Mouse (Mus musculus) urinary bladder, postnatal 10 days (tissue): ENCODE data around the gene Fbf1.
A peak's percentile ranks its signal among the peaks of the same experiment; 100 is the strongest.
"Not testable (repeated sequence)": the region's sequence is repeated elsewhere in the genome, so short reads cannot be mapped to it uniquely, and the experiment has no call there.

ENCODE experiments used
- DNase-seq: peaks from one replicate; pipeline ENCODE4 v3.0.0; 2022; ENCODE audit warnings: low spot score

The Fbf1 gene

DNA sequence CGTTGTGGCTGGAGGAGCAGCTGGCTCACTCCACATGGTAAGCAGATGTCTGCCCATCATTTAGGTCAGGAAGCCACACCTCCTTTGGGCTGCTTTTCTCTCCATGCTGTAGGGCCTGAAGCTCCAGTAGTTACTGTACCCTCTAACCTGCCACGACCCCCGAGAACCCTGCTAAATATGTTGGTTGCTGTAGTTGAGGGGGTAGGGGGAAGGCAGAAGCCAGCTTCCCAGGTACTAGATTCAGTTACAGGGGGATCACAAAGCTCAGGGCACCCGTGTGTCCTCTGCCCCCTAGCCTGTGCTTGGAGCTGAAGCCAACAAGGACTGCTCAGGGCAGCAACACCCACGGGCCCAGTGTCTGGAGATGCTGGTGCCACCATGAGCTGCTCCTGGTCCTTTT lies 34.5 kb downstream of the Fbf1 start:
- DNase-seq = no peak

DNA sequence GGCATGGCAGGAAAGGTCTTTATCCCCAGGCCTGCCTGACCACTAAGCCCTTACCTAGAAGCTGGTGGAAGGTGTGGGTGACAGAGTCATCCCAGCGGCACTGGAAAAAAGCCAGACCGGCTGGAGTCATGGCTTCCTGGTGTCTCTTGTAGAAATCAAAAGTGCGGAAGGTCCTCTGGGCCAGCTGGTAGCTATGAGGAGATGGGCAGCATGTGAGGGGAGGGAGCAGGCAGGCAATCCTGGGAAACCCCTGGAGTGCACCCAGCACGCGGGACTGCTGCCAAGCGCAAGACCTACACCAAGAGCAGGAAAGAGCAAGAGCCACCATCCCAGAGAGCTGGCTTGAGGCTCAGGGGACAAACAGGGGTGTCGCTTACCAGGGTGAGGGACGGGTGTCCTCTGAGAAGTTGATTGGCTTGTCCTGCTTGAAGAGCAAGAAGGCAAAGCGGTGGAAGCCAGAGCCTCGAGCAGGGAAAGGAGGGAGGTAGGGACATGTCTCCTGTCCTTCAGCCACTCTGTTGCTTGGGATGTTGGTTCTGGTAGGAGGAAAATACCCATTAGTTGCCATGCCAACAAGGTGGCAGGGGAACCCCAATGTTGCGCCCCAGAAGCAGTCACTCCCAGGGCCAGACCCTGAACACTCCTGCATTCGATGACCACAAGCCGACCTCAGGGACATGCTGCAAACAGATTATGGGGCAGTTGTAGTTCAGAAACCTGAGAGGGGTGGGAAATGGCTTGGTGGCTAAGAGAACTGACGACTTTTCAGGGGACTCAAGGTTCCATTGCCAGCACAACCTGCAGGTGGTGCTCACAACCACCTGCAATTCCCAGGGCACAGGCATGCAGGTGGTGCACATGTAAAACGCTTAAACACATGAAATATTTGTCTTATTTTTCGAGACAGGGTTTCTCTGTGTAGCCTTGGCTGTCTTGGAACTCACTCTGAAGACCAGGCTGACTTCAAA lies 35.3 kb downstream of the Fbf1 start:
- no peak for DNase-seq

DNA sequence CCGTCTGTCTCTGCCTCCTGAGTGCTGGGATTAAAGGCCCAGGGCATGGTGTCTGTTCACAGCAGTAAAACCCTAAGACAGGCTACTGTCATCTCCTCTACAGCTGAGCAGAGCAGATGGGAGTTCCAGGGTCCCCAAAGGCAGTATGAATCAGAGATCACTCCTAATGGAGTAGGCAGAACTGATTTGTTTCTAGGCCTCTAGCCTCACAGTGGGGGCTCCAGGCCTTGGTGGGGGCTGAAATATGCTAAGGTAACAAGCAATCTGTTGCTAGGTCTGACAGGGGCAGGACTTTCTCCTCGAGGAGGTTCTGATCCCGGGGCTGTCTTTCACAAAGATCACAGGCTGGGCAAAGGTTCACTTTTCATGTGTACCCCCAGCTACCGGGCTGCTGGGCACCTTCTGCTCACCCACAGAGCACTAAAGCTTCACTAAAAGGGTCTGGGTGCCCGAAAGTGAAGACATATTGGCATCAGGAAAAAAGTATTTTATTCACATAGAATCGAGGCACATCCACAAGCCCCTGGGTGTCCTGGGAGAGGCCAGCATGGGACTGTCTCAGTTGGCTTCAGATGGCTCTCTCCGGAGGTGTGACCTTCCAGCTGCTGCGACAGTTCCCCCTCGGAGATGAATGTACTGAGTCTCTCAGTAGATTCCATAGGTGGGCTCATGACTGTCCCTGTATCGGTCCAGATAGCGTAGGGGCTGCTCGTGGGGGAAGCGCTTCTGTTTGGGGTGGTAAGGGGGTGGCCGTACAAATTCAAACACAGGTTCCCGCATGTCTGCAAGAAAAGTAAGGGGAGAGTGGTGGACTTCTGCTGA lies 36.4 kb downstream of the Fbf1 start:
- DNase-seq = no peak

DNA sequence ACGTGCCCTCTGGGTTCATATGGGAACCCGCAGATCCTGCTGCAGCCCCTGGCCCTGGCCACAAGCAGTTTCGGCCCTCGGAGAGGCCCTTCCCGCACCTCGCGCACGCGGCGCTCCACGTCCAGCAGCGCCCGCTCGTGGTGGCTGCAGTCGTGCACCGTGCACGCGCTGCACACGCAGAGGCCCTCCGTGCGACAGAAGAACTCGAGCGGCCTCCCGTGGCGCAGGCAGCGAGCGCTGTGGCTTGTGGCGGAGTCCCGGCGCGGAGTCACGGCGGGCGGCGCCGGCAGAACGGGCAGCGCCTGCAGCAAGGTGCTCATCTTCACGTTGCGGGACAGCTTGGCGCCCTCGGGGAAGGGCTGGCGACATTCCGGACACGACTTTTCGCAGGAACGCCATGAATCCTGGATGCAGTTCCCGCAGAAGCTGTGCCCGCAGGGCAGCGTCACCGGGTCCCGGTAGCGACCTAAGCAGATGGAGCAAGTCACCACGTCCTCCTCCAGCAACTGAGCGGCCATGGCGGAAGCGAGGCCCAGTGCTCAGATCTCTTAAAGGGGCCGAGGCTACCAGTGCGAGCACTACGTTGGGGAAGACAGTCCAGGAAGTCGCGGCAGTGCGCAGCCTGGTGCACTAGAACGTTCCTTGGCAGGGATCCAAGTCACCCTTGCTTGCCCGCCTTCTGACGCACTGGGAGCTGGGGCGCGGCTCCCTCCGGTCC lies 37.3 kb downstream of the Fbf1 start, which contains the start of gene Trim65:
Gene Trim65 (minus strand): TSS at position 641 of the 718 bp plus-strand sequence.
- DNase-seq = peak; percentile 67

DNA sequence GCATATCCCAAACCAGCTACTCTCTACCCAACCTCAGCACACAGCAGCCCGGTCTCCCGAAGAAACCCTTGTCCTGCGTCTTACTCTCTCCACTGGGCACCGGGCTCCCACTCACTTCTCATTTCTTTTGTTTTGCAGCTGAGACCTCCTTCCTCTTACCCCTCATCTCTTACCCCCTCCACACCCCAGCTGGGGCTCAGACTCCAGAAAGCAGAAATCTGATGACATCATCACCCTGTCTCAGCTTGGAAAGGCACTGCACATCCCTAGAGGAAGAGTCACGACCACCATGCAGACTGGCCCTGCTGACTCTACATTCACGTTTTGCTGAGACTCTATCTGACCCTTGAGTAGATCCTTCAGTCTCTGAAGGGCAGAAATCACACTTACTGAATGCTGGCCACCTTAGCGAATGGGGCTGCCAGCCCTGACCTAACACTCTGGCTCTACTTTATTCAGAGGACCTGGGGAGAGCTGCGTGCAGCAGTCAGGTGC lies 37.9 kb downstream of the Fbf1 start:
- DNase-seq = no peak

DNA sequence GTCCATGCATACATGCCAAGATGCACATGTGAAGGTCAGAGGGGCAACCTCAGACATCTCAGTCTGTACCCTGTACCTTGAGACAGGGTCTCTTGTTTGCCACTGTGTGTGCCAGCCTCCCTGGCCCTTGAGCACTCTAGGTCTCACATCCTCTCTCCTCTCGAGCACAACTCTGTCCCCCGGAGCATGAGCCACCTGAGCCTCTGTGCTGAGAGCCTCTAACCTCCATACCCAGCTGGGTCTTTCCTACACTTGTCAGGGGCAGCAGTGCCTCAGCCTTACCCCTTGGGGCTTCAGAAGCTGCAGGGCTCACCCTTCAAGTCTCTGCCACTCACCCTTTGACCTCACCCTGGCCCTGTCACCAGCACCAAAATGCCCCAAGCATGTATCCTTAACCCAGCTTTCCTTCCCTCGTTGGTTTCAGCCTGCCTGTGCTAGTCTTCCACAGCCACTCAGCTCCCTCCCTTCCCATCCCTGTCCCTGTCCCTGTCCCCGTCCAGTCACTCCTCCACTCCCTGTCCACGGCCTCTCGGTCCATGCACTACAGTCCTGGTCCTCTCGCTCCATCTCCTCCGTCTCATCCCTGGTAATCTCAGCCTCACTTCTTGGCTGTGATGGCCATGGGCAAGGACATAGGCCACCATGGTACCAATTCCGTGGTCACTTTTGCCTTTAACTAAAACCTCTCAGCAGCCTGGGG lies 38.7 kb downstream of the Fbf1 start:
- DNase-seq = no peak

DNA sequence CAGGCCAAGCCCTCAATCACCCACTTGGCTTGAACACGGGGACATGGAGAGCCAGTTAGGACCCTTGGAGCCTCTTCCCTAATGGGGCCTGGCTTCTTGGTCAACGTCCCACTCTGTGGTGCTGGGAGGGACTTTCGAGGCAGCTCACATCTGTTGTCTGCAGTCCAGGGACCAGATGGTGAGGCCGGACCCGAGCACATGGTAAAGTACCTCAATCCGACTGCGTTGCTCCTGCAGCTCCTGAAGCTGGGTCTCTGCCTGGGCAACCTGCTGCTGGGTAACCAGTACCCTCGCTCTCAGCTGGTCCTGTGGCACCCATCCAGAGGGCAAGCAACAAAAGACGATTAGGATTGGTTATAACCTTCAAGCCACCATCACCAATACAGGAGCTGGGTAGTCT lies 40.0 kb downstream of the Fbf1 start:
- DNase-seq = no peak

DNA sequence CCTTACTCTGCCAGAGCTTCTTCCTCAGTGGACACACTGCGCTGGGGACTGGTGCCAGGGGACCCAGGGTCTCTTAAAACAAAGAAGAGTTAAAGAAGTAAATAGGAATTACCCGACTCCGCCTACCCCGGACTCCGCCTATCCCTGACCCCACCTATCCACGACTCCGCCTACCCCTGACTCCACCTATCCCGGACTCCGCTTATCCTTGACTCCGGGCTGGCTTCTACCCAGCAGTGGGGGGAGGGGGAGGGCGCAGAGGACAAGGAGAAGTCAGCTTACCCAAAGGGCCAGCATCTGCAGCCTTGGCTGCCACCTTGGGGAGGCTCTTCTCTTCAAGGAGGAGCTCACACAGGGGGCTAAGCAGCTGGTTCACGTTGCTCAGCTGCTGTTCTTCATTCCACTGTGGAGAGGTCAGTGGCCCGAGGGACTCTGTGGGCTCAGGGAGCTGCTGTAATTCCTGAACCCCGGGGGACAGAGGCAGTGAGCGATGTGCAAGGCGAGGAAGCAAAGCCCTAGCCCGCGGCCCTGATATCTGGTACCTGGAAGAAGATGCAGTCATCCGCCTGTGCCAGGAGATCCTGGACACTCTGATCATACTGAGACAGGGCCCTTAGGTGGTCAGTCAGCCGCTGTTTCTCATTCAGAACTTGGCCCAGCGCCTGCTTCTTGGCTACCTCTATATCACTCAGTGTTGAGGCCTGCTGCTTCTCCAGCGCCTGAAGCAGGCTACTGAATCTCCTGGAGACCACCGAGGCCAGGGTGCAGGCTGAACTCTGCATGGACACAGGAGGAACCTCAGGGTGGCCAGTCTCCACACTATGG lies 40.6 kb downstream of the Fbf1 start, which contains the start of gene Trim47:
Gene Trim47 (minus strand): TSS at position 55 of the 825 bp plus-strand sequence.
- DNase-seq = peak; percentile 65

DNA sequence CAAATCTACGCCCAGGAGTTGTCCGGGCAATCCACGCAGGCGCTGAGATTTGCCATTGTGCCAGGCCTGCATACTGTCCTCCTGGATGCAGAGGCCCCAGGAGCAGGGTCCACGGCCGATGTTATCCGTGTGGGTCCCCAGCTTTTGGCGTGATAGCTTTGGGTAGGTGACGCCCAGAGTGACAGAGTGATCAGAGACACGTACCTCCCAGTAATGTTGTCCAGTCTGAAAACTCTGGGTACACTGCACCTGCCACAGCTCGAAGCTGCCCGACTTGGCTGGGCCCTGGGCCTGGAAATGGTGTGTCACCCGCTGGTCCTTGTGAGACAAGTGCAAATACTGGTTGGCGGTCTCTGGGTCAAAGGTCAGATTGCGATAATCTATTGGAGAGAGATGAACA lies 41.7 kb downstream of the Fbf1 start:
- no peak for DNase-seq

DNA sequence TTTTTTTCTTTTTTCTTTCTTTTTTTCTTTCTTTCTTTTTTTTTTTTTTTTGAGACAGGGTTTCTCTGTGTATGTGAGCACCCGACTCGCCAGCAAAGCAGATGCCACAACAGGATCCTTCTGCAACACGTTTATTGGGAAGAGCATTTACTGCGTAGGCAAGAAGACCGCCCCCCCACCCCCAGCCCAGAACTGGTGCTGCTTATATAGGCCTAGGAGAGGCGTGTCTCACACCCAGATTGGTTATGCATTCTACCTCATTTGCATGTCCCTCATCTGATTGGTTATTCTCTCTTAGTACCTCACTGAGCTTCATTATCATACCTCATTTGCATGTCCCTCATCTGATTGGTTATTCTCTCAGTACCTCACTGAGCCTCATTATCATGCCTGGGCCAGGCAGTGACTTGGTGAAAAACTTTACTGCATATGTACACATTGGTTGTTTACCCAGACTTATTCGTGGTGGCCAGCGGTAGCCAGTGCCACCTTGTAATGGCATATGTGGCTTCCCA lies 46.2 kb downstream of the Fbf1 start:
- not testable (repeated sequence) for DNase-seq

DNA sequence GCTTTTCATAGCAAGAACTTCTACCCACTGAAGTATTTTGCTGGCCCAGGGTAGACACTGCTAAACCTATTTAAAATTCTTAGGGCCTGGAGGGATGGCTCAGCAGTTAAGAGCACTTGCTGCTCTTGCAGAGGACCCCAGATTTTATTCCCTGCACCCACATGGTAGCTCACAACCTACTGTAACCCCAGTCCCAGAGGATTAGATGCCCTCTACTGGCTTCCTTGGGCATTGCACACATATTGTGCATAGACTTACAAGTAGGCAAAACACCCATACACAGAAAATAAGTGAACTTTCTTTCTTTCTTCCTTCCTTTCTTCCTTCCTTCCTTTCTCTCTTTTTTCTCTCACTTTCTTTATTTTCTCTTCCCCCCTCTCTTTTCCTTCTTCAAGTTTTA lies 50.1 kb downstream of the Fbf1 start:
- DNase-seq = no peak

DNA sequence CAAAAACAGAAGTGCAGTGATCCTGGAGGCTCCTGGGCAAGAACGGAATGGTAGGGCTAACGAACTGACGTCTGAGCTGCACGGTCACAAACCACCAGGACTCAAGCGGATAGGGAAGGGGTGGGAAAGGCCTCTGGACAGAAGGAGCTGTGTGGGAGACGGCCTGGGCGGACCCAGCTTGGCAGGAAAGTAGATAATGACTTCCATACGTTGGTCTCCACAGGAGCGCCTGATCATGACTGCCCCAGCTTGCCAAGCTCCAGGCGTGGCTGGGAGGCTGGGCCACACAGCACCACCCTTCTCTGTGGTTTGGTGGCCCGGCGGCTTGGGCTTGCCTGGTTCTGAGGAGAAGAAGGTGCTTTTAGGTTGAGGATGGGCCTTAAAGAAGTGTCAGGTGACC lies 50.7 kb downstream of the Fbf1 start:
- no peak for DNase-seq

DNA sequence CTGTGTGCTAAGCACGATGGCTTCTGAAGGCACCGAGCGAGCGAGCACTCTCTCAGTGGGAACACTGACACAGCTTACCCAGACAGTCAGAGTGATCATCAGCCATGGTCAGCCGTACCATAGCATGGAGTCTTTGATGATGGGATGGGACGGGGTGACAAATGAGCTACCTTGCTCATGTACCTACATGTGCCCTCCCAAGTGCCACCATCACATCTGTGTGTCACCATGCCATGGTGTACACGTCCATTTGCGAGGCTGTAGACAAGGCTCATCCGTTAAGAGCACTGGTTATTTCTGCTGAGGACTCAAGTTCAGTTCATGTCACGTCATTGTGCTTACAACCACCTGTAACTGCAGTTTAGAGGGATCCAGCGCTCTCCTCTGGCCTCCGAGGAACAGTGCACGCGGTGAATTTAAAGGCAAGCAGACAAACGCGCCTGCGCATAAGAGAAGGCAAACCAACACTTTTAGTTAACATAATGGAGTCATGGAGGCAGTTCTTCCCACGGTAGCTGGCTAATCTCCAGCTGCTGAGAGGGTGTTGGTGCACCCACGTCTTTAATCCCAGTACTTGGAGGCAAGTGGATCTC lies 56.3 kb downstream of the Fbf1 start:
- no peak for DNase-seq

DNA sequence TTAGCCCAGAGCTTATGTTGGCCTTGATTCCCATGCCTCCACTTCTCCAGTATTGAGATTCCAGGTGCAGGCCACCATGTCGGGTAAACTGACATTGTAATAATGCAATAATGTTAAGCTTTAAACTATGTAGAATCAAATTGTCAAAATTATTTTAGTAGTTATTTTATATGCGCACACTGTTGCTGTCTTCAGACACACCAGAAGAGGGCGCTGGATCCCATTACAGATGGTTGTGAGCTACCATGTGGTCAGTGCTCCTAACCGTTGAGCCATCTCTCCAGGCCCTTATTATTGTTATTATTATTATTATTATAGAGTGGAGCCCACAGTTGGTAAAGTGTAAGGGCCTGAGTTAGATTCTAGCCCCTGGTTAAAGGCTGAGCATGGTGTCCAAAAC lies 56.9 kb downstream of the Fbf1 start:
- no peak for DNase-seq

DNA sequence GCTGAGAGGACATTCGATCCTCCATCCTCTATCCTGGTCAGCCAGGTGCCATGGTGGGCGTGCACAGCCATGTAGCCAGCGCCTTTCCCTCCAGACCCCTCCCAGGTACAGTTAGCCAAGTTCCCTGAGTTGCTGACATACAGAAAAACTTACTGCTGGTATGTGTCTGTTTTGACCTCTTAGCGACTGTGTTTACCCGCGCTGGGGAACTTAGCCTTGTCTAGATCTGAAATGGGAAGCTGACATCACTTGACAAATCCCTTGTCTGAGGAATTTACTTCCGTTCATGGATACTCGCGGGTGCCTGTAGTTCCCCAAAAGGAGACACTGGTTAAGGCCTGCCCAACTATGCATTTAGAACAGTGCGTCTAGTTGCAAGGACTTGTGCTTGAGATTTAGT lies 57.4 kb downstream of the Fbf1 start:
- DNase-seq = no peak

DNA sequence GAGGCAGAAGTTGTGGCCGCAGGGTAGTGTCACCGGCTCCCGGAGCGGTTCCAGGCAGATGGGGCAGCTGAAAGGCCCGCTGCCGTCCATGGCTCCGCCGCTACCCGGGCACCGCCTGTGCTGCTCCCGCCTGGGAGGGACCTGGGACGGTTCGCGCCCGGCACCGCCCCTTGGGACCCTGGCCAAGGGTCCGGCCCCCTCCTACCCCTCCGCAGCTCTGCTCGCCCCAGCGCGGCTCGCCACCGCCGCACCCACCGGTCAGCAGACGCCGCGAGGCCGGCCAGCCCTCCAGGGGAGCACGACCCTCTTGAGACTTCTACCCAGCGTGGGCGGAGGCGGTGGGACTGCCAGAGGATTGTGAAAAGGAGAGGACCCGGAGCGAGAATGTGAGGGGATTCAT lies 57.8 kb downstream of the Fbf1 start:
- DNase-seq = no peak

DNA sequence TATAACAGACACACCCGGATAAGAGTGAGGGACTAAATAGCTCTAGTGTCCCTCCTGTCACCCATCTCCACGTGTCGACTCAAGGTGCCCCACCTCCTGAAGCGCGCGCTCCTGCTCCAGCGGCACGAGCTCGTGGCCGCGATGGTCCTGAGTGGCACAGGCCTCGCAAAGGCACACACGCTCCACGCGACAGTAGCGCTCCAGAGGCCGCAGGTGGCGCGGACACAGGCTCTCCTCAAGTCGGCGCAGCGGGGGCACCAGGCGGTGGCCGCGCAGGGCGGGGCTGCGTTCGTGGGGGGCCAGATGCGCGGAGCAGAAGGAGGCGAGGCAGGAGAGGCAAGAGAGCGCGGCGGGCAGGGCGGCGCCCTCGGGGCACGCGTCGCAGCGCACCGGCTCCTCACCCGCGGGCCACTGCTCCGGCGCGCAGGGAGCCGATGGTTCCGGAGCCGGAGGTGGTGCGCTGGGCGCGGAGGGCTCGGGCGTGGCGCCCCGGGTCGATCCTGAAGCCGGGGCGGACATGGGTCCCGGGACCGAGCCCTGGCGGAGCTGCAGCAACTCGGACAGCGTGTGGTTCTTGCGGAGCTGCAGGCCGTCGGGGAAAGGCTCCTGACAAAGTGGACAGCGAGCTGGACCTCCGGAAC lies 58.4 kb downstream of the Fbf1 start:
- DNase-seq = no peak

DNA sequence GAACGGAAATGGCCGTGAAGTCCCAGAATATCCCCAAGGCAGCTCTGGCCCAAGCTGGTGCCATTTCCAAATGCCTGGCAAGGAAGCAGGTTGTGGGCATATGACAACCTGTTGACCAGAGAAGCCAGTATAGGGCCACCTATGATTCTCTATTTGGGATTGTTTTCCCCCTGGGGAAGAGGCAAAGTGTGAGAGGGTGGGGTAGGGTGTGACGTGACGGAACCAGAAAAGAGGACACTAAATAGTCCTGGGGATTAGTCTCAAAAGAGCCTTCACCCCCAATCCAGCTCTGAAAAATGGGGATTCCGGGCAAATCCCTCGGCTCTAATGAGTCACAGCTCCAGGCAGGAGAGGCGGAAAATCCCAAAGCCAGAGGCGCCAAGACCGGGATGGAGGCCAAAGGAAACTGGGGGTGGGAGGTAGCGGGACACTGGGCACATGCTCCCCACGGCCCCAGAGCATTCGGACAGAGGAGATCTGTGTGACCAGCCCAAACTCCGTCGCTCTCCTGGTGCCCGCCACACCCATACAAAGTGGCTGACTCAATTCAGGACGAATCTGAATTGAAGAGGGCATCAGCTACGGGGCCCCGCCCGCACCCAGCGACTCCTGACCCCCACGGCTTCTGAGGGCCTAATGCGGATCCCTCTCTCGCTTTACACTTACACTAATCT lies 59.4 kb downstream of the Fbf1 start:
- DNase-seq = no peak

DNA sequence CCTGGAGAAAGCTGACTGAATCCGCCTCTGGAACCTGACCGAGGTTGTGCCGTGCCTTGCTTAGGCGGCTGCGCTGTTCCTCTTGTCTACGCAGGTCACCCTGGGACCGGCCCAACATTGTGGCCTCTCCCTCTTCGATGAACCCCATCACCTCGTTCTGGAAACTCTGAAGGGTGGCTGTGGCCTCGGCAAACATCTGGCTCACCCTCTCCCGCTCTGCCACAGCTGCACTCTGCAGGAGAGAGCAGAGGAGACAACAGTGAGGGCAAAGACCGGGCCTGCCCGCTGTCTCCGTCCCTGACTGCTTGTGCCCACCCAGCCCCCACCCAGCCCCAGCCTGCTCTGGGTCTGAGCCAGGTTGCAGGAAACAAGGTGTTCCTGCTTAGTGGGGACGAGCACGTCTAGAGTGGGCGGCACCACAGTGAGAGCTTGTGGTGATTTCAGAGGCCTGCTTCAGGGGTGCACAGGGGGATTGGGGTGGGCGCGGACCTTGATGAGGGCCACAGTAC lies 60.1 kb downstream of the Fbf1 start:
- no peak for DNase-seq
